Mouse (Mus musculus) erythroblast, adult 5-6 weeks (primary cell): ENCODE measurements around the gene Kcnip4. TPM values are rescaled to one million over a fixed set of nuclear protein-coding genes. Genes with fewer than 3 reads are reported as not detected.

Experiments used
- ATAC-seq: replicated peaks from 2 replicates; pipeline ENCODE4 v1.8.0; 2016; ENCODE audit warnings: moderate number of reproducible peaks, mild to moderate bottlenecking, moderate TSS enrichment, inconsistent platforms; ENCODE audit not compliant: poor library complexity, low FRiP score, severe bottlenecking
- total RNA-seq, 2 experiments: library from RNA; stranded (forward) in 1 of 2; stranded (reverse) in 1 of 2; fragments of 150-400 nt in 1 of 2; fragments of 200-764, 138-1000 nt in 1 of 2; gene quantifications; 2 replicates each; pipeline versions ENCODE4 v1.2.3 to v1.2.4; 2015 to 2017; ENCODE audit warnings: low replicate concordance in 2 of 2

The Kcnip4 gene
- not detected in 2 replicates for total RNA-seq (2015; ENCODE audit: low replicate concordance)
- total RNA-seq (2017; ENCODE audit: low replicate concordance): not detected in 2 replicates

GRCm38 (mm10) chr5:49524394-49525241 lies at the start of gene Kcnip4:
Kcnip4 (minus strand) TSS chr5:49524907.
- ATAC-seq: no peak

GRCm38 (mm10) chr5:49571876-49572275 lies 47.2 kb upstream of the Kcnip4 start:
- ATAC-seq: no peak

- no peak for ATAC-seq
Measured at GRCm38 (mm10) chr5:49563751-49564150, 39.0 kb upstream of the Kcnip4 start.

GRCm38 (mm10) chr5:49557436-49557835 lies 32.7 kb upstream of the Kcnip4 start:
- ATAC-seq: no peak

GRCm38 (mm10) chr5:49547884-49548283 lies 23.2 kb upstream of the Kcnip4 start:
- ATAC-seq: no peak

DNA sequence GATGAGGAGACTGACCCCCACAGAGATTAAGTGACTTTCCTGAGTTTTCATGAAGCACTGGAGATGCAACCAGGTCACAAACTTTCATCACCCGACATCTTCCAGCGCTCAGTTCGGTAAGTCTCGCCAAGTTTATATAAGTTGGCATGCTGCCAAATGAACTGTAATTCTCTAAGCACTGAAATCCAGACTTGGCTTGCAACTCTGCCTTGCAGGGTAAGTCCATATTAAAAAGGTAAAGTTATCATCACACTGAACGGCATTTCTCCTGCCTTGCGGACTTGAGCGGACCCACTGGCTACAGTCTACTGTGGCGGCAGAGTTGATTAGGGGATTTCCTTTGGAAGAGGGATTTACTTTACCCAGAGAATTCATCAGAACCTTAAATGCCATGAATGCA lies 4.7 kb upstream of the Kcnip4 start:
- no peak for ATAC-seq

DNA sequence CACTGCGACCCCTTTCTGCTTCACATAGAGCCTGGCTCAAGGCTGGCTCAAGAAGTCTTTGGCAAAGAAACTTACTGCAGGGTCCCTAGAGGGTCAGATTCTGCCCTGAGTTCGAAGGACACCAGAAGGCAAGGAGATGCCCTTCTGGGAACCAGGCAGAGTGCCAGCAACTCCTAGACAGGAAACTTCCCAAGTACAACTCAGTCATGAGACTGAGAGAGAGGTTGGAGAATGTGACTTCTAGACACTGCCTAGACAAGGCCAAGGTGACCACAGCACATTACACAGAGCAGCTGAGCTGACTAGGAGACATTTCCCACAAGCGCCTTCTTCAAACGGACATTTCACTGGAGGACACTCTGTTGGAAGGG lies 520 bp upstream of the Kcnip4 start:
- ATAC-seq: no peak

GRCm38 (mm10) chr5:49523997-49524393 lies 712 bp downstream of the Kcnip4 start:
- no peak for ATAC-seq

DNA sequence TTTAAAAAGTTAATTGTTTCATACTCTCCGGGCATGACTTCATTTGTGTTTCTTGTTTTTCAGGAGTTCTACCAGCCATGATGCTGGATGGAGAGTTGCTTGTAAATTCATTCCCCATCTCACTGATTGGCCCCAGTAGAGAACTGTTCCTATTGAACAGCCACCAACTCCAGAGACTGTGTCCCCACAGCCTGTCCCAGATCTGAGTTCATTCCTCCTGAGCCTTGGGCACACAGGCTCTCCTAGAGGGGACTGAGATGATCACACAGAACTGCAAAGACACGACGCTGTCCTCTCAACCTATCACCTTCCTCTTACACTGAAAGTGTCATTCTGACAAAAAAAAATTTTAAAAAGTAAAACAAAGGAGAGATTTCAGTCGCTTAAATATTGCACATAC lies 1.7 kb downstream of the Kcnip4 start:
- ATAC-seq: no peak

DNA sequence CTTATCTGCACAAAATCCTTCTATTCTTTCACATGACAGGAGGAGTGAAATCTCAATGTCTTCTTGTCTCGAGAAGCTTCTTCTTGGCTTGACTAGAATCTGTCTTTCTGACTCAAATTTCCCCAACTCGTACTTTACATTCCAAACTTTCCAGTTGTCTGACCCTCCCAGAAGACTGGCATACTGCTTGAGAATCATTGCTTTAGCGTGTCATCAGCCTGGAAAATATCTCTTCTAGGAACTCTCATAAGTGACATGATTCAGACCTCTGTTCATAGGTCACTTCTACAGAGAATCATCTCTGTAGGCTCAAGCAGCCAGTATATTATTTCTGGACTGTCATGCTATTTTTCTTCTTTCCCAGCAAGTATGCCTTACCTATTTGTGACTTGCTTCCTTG lies 26.0 kb downstream of the Kcnip4 start:
- ATAC-seq: no peak

- no peak for ATAC-seq
Measured at GRCm38 (mm10) chr5:49487270-49487669, 37.4 kb downstream of the Kcnip4 start.

- no peak for ATAC-seq
Measured at GRCm38 (mm10) chr5:49470738-49471137, 54.0 kb downstream of the Kcnip4 start.

GRCm38 (mm10) chr5:49460643-49461276 lies 63.9 kb downstream of the Kcnip4 start:
- ATAC-seq: no peak

DNA sequence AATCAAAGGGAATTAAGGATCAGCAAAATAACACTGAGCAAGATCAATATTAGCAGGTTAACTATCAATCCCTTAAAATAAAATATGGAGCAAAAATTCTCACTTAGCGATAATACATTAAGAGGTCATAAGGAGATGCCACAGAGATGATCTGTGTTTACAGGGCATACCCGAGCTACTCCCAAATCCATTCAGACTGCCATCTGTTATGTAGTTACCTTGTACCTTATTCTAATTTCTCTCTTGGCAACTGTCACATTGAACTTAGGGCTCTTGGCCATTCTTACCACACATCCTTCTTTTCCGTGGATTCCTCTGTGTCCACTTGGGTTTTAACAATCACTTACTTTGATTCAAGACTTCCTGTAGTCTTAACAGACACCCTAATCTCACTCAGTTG lies 71.6 kb downstream of the Kcnip4 start:
- ATAC-seq: no peak

DNA sequence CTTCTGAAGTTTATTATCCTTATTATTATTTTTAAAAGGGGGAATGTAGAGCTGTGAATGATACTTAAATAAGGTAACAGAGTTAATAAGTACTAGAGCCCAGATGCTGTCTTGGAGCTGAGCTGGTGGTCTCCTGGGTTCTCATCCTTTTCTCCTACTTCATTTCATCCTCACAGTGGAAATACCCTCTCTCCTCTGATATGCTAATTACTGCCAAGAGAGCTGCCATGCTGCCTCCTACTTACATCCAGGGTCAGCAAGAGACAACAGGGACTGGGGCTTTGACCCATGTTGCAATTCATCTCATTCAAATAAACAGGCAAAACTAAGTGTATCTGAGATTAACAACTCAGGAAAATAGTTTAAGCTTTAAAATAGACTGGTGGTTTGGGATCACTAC lies 73.4 kb downstream of the Kcnip4 start:
- ATAC-seq: no peak

DNA sequence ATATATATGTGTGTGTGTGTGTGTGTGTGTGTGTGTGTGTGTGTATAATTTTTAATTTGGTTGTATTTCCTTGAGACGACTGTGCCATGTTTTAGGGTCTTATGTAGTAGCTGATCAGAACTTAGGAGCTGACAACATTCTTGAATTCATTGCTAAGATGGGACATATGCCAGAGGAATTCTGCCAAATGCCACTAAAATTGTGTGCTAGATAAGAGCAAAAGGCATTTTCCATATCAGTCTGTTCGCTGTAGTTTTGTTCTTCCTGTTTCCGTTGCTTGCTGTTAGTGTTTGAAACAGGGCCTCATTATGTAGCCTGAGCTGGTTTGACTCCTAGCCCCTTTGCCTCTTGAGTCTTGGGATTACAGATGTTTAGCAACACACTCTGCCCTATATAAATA lies 73.8 kb downstream of the Kcnip4 start:
- no peak for ATAC-seq

GRCm38 (mm10) chr5:49437236-49437635 lies 87.5 kb downstream of the Kcnip4 start:
- no peak for ATAC-seq

- ATAC-seq: no peak
Measured at GRCm38 (mm10) chr5:49427689-49428088, 97.0 kb downstream of the Kcnip4 start.

- no peak for ATAC-seq
Measured at GRCm38 (mm10) chr5:49419707-49420106, 105.0 kb downstream of the Kcnip4 start.

GRCm38 (mm10) chr5:49408351-49408750 lies 116.4 kb downstream of the Kcnip4 start:
- no peak for ATAC-seq

- ATAC-seq: no peak
Measured at GRCm38 (mm10) chr5:49370543-49371076, 154.1 kb downstream of the Kcnip4 start.
